Mouse (Mus musculus) activated CD4-positive, CD25-positive, alpha-beta regulatory T cell, adult 4 months (primary cell): ENCODE data around the gene Sept14. TPM values are rescaled to one million over a fixed set of nuclear protein-coding genes. Genes with fewer than 3 reads are reported as not detected.
"Not testable (repeated sequence)": the region's sequence is repeated elsewhere in the genome, so short reads cannot be mapped to it uniquely, and the experiment has no call there.

Experiments
- ATAC-seq: one replicate; pipeline ENCODE4 v1.8.0; 2017
- polyA plus RNA-seq, 2 experiments: library from polyadenylated mRNA; unstranded; fragments of 100-300 nt; shearing (Covaris generic); gene quantifications; one replicate each; pipeline ENCODE4 v1.2.1; 2017

Gene Sept14
- under 1 TPM in 1 of 2 experiments, not detected in 1; 0.29 TPM for polyA plus RNA-seq

- ATAC-seq = no peak
These were observed at the start of gene Sept14 for GRCm38 (mm10) chr5:129708412-129708811. Gene Sept14 (minus strand): TSS chr5:129708512.

GRCm38 (mm10) chr5:129756886-129757285 is 48.6 kb upstream of the Sept14 start:
- no peak for ATAC-seq

- no peak for ATAC-seq
These were observed 35.7 kb upstream of the Sept14 start for GRCm38 (mm10) chr5:129744050-129744449.

- no peak for ATAC-seq
These were observed 34.7 kb upstream of the Sept14 start for GRCm38 (mm10) chr5:129742903-129743488.

- ATAC-seq = no peak
These were observed 32.7 kb upstream of the Sept14 start for GRCm38 (mm10) chr5:129740976-129741375.

- no peak for ATAC-seq
These were observed 22.7 kb upstream of the Sept14 start for GRCm38 (mm10) chr5:129731021-129731420.

- ATAC-seq = no peak
These were observed 22.0 kb upstream of the Sept14 start for GRCm38 (mm10) chr5:129730344-129730743.

GRCm38 (mm10) chr5:129729286-129729685 is 21.0 kb upstream of the Sept14 start:
- no peak for ATAC-seq

GRCm38 (mm10) chr5:129726784-129727183 is 18.5 kb upstream of the Sept14 start:
- ATAC-seq = no peak

GRCm38 (mm10) chr5:129725774-129726392 is 17.6 kb upstream of the Sept14 start:
- no peak for ATAC-seq

- ATAC-seq = peak; percentile 84
These were observed 16.8 kb upstream of the Sept14 start, which contains the start of gene Nipsnap2 for GRCm38 (mm10) chr5:129724834-129725773. Gene Nipsnap2 (plus strand): TSS chr5:129725063.

- peak; percentile 19 for ATAC-seq
These were observed 16.0 kb upstream of the Sept14 start for GRCm38 (mm10) chr5:129724268-129724667.

GRCm38 (mm10) chr5:129720176-129720575 is 11.9 kb upstream of the Sept14 start:
- no peak for ATAC-seq

- no peak for ATAC-seq
These were observed 8.7 kb upstream of the Sept14 start for GRCm38 (mm10) chr5:129717016-129717415.

- peak; percentile 99 for ATAC-seq
These were observed 7.1 kb upstream of the Sept14 start, which contains the start of gene Mrps17 for GRCm38 (mm10) chr5:129715326-129715861. Gene Mrps17 (plus strand): TSS chr5:129715497.

GRCm38 (mm10) chr5:129703368-129703767 is 4.9 kb downstream of the Sept14 start:
- ATAC-seq = no peak

GRCm38 (mm10) chr5:129701706-129702105 is 6.6 kb downstream of the Sept14 start:
- no peak for ATAC-seq

- ATAC-seq = no peak
These were observed 7.8 kb downstream of the Sept14 start for GRCm38 (mm10) chr5:129700506-129700905.

GRCm38 (mm10) chr5:129690528-129690927 is 17.8 kb downstream of the Sept14 start:
- ATAC-seq = no peak

GRCm38 (mm10) chr5:129687621-129688020 is 20.7 kb downstream of the Sept14 start:
- no peak for ATAC-seq

GRCm38 (mm10) chr5:129685141-129685540 is 23.2 kb downstream of the Sept14 start:
- not testable (repeated sequence) for ATAC-seq

- ATAC-seq = peak; percentile 76
These were observed 38.3 kb downstream of the Sept14 start, which contains the start of gene Zfp11 for GRCm38 (mm10) chr5:129670036-129670458. Gene Zfp11 (minus strand): TSS chr5:129670099.
